Mouse (Mus musculus) bone marrow macrophage, adult 2 months (primary cell): Measurements from ENCODE around the gene Tex261.
A peak's percentile ranks its signal among the peaks of the same experiment; 100 is the strongest.

ENCODE experiments used
- CTCF ChIP-seq: IDR thresholded peaks from 2 replicates; pipeline ENCODE4 v1.5.1; 2012; ENCODE audit warnings: low read depth, mild to moderate bottlenecking, low read length, moderate library complexity
- POLR2A ChIP-seq: IDR thresholded peaks from 2 replicates; pipeline ENCODE4 v1.6.1; 2012; ENCODE audit warnings: mild to moderate bottlenecking, low read depth, low read length, borderline replicate concordance

DNA sequence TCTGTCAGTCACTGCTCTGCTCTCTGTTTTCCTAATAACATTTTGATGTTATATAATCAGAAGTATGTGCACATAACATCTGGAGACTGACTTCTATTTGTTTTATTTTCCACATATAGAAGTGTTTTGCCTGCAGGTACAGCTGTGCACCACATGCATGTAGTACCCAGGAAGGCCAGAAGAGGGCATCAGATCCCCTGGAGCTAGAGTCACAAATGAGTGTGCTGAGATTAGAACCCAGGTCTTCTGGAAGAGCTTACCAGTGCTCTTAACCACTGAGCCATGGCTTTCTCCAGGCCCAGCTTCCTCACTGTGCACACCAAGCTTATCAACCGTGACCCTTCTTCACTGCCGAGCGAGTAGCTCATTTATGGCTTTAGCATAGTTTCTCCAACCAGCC lies 47.1 kb downstream of the Tex261 start:
- TF ChIP-seq CTCF (peak; percentile 69), POLR2A (no peak)
